Mouse (Mus musculus) spleen, postnatal 36 days (tissue): ENCODE data around the gene Nckap1l.
"Not testable (repeated sequence)": the region's sequence is repeated elsewhere in the genome, so short reads cannot be mapped to it uniquely, and the experiment has no call there.

ENCODE experiments used
- DNase-seq, 2 experiments: peaks; one replicate each; pipeline ENCODE4 v3.0.0; 2022; ENCODE audit warnings: low spot score in 2 of 2, mixed read lengths in 1 of 2

Gene Nckap1l

GRCm38 (mm10) chr15:103453551-103454218 is at the start of gene Nckap1l:
Nckap1l (plus strand) TSS chr15:103453794.
- DNase-seq: peak; percentile 92 to 93

GRCm38 (mm10) chr15:103405586-103405985 is 48.0 kb upstream of the Nckap1l start:
- not testable (repeated sequence) for DNase-seq

- DNase-seq: no peak
These were observed 26.6 kb upstream of the Nckap1l start for GRCm38 (mm10) chr15:103427017-103427416.

GRCm38 (mm10) chr15:103430241-103430640 is 23.4 kb upstream of the Nckap1l start, which contains the start of gene Gtsf1:
Gtsf1 (minus strand) TSS chr15:103430470.
- DNase-seq: no peak

- not testable (repeated sequence) for DNase-seq
These were observed 7.6 kb upstream of the Nckap1l start for GRCm38 (mm10) chr15:103445966-103446365.

GRCm38 (mm10) chr15:103448369-103448768 is 5.2 kb upstream of the Nckap1l start, which contains the start of gene Gtsf2:
Gtsf2 (minus strand) TSS chr15:103448469.
- no peak for DNase-seq

GRCm38 (mm10) chr15:103454449-103454848 is 855 bp downstream of the Nckap1l start:
- DNase-seq: peak; percentile 9 to 35

GRCm38 (mm10) chr15:103462539-103463261 is 9.1 kb downstream of the Nckap1l start:
- DNase-seq: peak in 1 of 2 experiments; percentile 19

- no peak for DNase-seq
These were observed 18.0 kb downstream of the Nckap1l start for GRCm38 (mm10) chr15:103471488-103472194.

GRCm38 (mm10) chr15:103472265-103472664 is 18.7 kb downstream of the Nckap1l start:
- no peak for DNase-seq

- DNase-seq: no peak
These were observed 19.6 kb downstream of the Nckap1l start for GRCm38 (mm10) chr15:103473182-103473581.

GRCm38 (mm10) chr15:103473769-103474168 is 20.2 kb downstream of the Nckap1l start:
- DNase-seq: no peak

GRCm38 (mm10) chr15:103479080-103479606 is 25.5 kb downstream of the Nckap1l start:
- no peak for DNase-seq

- DNase-seq: no peak
These were observed 26.5 kb downstream of the Nckap1l start for GRCm38 (mm10) chr15:103480129-103480528.

GRCm38 (mm10) chr15:103482488-103482887 is 28.9 kb downstream of the Nckap1l start:
- no peak for DNase-seq

GRCm38 (mm10) chr15:103484490-103484889 is 30.9 kb downstream of the Nckap1l start:
- no peak for DNase-seq

GRCm38 (mm10) chr15:103485106-103485505 is 31.5 kb downstream of the Nckap1l start:
- DNase-seq: no peak

GRCm38 (mm10) chr15:103486658-103487057 is 33.1 kb downstream of the Nckap1l start:
- peak in 1 of 2 experiments; percentile 9 for DNase-seq

- DNase-seq: no peak
These were observed 34.7 kb downstream of the Nckap1l start for GRCm38 (mm10) chr15:103488336-103488735.

GRCm38 (mm10) chr15:103496204-103497140 is 42.9 kb downstream of the Nckap1l start:
- no peak for DNase-seq

GRCm38 (mm10) chr15:103498157-103498556 is 44.6 kb downstream of the Nckap1l start:
- no peak for DNase-seq
